Mouse (Mus musculus) small intestine, adult 2 months (tissue): ENCODE data around the gene Toe1. TPM values are rescaled to one million over a fixed set of nuclear protein-coding genes. Genes with fewer than 3 reads are reported as not detected.

Source experiments
- H3K27ac ChIP-seq: fragments of 200-500 bp; 2 replicates; pipeline ENCODE4 v1.5.1; 2012; ENCODE audit warnings: low read depth, low read length, control low read depth, inconsistent platforms; ENCODE audit not compliant: insufficient read depth
- H3K27me3 ChIP-seq: fragments of 200-500 bp; 2 replicates; pipeline ENCODE4 v1.6.1; 2012; ENCODE audit warnings: mild to moderate bottlenecking, moderate library complexity, low read length, inconsistent platforms; ENCODE audit not compliant: control insufficient read depth, insufficient read depth
- H3K36me3 ChIP-seq: fragments of 200-500 bp; 2 replicates; pipeline ENCODE4 v1.6.1; 2012; ENCODE audit warnings: mild to moderate bottlenecking, low read length, control low read depth, inconsistent platforms; ENCODE audit not compliant: control insufficient read depth, insufficient read depth
- H3K4me1 ChIP-seq: fragments of 200-500 bp; 2 replicates; pipeline ENCODE4 v1.6.1; 2012; ENCODE audit warnings: low read length, inconsistent platforms, mixed read lengths; ENCODE audit not compliant: control insufficient read depth, insufficient read depth, insufficient read length
- H3K4me3 ChIP-seq: fragments of 200-500 bp; 2 replicates; pipeline ENCODE4 v1.5.1; 2012; ENCODE audit warnings: low read depth, mild to moderate bottlenecking, control low read depth, inconsistent platforms, low read length, moderate library complexity
- CTCF ChIP-seq: fragments of 200-500 bp; IDR thresholded peaks from 2 replicates; pipeline ENCODE4 v1.5.1; 2012; ENCODE audit warnings: low read depth, mild to moderate bottlenecking, control low read depth, inconsistent platforms, low read length, moderate library complexity, mixed read lengths; ENCODE audit not compliant: insufficient replicate concordance, insufficient read length; ENCODE audit errors: extremely low read depth
- POLR2A ChIP-seq: fragments of 200-500 bp; IDR thresholded peaks from 2 replicates; pipeline ENCODE4 v1.6.1; 2012; ENCODE audit warnings: low read depth, mild to moderate bottlenecking, control low read depth, inconsistent platforms, low read length, moderate library complexity
- WGBS: fragments of 180-500 bp; shearing (Covaris S2); methylation state at CpG from one replicate; pipeline ENCODE4 v1.1.7; 2018; 5-methylcytosine and 5-hydroxymethylcytosine counted together
- polyA plus RNA-seq: library from polyadenylated mRNA; depleted of rRNA; stranded (reverse); fragments of >200 nt; gene quantifications from 2 replicates; pipeline ENCODE4 v1.2.3, GENCODE M21; 2012; rRNA removed

Gene Toe1
- polyA plus RNA-seq, 1 experiment = 11.6 TPM

DNA sequence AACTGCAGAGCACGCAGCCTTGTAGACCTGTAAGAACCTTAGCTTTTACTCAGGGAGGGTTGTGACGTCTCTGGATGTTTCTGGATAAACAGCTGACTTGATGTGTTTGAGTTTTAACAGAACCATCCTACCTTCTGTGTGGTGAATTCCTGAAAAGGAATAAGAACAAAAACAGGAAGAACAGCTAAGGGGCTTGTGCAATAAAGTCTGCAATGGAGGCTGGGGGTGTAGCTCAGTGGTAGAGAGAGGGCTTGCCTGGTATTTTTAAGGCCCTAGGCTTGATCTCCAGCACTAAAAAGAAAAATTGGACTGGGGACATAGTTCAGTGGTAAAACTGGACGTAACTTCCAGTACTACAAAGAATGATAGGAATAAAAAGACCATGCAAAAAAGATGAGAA is 30.4 kb downstream of the Toe1 start:
- Histone ChIP-seq H3K36me3 (peaks cover 7% of the 10 kb centered on the region; the same call in 1 of the 2 replicates), H3K27me3 (no peaks in the 10 kb centered on the region), H3K27ac (no peak overlapping the region), H3K4me3 (no peak overlapping the region), H3K4me1 (no peaks in the 10 kb centered on the region)
- WGBS = 95% methylated on average over 3 of the region's 3 CpGs
- TF ChIP-seq POLR2A = no peak
- TF ChIP-seq CTCF = no peak

DNA sequence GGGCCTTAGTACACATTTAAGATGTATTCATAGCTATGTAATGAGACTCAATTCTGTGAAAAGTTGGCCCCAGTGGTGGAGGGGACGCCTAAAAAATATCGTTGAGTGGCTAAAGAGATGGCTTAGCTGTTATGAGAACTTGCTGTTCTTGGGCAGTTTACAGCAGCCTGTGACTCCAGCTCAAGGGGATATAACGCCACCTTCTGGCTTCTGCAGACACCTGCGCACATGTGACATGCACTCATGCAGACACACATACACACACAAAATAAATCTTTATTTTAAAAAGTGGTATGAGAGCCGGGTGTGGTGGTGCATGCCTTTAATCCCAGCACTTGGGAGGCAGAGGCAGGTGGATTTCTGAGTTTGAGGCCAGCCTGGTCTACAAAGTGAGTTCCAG is 31.0 kb downstream of the Toe1 start:
- no peaks in the 10 kb centered on the region for H3K4me1 ChIP-seq
- no peaks in the 10 kb centered on the region for H3K27me3 ChIP-seq
- H3K4me3 ChIP-seq = no peak overlapping the region
- TF ChIP-seq POLR2A (no peak), CTCF (peak; percentile 9; the same call in 1 of the 2 replicates)
- WGBS = 91% methylated on average over 5 of the region's 5 CpGs
- H3K27ac ChIP-seq = no peak overlapping the region
- H3K36me3 ChIP-seq = peaks cover 10% of the 10 kb centered on the region; the same call in 1 of the 2 replicates

DNA sequence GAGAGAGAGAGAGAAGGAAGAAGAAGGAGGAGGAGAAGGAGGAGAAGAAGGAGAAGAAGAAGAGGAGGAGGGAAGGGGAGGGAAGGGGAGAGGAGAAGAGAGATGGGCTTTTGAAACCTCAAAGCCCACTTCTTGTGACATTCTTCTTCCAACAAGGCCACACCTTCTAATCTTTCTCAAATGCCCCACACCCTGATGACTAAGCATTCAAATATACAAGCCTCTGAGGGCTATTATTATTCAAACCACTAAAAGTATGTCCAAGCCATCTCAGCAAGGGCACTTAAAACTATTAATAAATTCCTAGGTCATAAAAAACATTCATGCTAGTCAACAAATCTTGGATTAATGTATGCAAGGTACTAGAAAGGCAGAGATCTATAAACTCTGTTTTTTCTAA is 38.4 kb downstream of the Toe1 start:
- Histone ChIP-seq H3K27ac (no peak overlapping the region), H3K36me3 (peaks cover 7% of the 10 kb centered on the region; the same call in 1 of the 2 replicates), H3K4me3 (no peak overlapping the region), H3K27me3 (no peaks in the 10 kb centered on the region), H3K4me1 (no peaks in the 10 kb centered on the region)
- TF ChIP-seq CTCF = no peak
- no peak for TF ChIP-seq POLR2A

DNA sequence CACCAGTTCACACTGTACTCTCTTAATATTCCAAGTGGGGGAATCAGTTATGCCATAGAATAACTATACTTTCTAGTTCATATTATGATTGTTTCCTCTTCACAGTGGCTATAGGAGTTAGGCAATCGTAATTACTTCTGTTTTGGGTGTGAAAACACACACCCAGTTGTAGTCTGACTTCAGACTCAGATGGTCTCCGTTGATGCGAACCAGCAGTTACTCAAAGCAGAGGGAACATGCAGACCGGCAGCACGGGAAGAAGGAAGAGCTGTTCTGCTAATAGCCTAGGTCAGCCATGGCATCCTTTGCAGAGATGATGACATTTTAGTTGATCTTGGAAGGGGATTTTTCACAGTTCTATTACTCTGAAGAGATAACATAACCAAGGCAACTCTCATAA is 38.9 kb downstream of the Toe1 start:
- 78% methylated on average over 5 of the region's 5 CpGs for WGBS
- 0 out of 2 replicates have a peak, but pooled peaks cover 2% of the 10 kb centered on the region for H3K4me1 ChIP-seq
- H3K27ac ChIP-seq = no peak overlapping the region
- no peak overlapping the region for H3K4me3 ChIP-seq
- H3K27me3 ChIP-seq = no peaks in the 10 kb centered on the region
- no peak for TF ChIP-seq CTCF
- TF ChIP-seq POLR2A = no peak
- H3K36me3 ChIP-seq = peaks cover 7% of the 10 kb centered on the region; the same call in 1 of the 2 replicates

DNA sequence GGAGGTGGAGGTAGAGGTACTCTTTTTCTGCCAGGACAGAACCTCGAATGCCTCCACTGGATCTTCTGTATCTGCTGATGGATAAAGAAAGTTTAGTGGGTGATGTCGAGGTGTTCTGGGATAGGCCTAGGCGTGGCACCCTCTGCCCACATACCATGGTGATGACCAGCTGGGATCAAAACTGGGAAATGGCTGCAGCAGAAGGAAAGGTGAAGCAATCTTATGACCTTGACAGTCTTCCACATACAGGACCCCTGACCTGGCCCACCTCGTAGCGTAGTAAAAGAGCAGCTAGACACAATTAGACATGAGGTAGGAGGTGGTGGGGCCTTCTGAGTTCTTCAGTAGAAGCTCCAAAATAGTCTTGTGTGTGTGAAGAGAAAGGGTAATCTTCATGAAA is 43.4 kb downstream of the Toe1 start:
- WGBS = 77% methylated on average over 5 of the region's 5 CpGs
- H3K27ac ChIP-seq = no peak overlapping the region; the same call in 1 of the 2 replicates
- no peak overlapping the region for H3K4me3 ChIP-seq
- H3K4me1 ChIP-seq = 0 out of 2 replicates have a peak, but pooled peaks cover 2% of the 10 kb centered on the region
- TF ChIP-seq CTCF (no peak), POLR2A (no peak)
- no peaks in the 10 kb centered on the region; the same call in none of the 2 replicates for H3K36me3 ChIP-seq
- H3K27me3 ChIP-seq = no peaks in the 10 kb centered on the region

DNA sequence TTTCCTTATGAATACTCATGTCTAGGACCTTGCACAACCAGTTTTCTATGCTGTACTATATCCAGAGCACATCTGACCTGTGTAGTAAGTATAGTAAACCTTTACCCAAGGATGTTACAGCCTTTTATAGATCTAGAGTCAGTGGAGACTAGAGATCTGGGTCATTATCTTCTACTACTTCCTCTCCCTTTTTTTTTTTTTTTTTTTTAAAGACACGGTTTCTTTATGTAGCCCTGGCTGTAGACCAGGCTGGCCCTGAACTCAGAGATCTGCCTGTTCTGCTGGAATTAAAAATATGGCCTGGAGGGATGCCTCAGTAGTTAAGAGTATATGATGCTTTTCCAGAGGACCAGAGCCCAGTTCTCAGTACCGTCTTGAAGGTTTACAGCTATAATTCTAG is 45.5 kb downstream of the Toe1 start:
- Histone ChIP-seq H3K27me3 (no peaks in the 10 kb centered on the region), H3K4me1 (0 out of 2 replicates have a peak, but pooled peaks cover 2% of the 10 kb centered on the region), H3K36me3 (no peaks in the 10 kb centered on the region; the same call in 1 of the 2 replicates), H3K27ac (no peak overlapping the region), H3K4me3 (no peak overlapping the region)
- WGBS = 76% methylated on average over 2 of the region's 2 CpGs
- TF ChIP-seq POLR2A = no peak
- TF ChIP-seq CTCF = no peak

DNA sequence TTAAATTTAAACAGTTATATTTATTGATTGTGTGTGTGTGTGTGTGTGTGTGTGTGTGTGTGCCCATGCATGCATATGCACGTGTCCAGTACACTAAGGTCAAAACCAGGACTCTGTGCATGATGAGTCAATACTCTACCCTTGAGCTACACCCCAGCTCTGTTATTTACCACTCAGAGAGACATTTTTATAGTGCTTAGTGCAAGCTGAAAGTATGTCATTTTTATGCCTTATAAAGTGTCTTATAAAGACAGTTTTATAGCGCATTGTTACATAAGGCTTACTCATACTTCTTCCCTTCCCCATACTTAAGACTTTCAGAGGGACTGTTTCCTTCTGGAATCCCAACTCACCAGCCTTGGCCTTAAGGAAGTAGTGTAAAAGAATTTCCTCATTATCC is 57.7 kb downstream of the Toe1 start:
- Histone ChIP-seq H3K27me3 (no peaks in the 10 kb centered on the region), H3K4me1 (peaks cover 3% of the 10 kb centered on the region; the same call in 1 of the 2 replicates), H3K4me3 (no peak overlapping the region), H3K36me3 (peaks cover 11% of the 10 kb centered on the region), H3K27ac (peak overlapping the region; percentile 44; the same call in 1 of the 2 replicates)
- 69% methylated on average over 2 of the region's 2 CpGs for WGBS
- TF ChIP-seq CTCF = no peak
- no peak for TF ChIP-seq POLR2A

Other genes with a start within 250 kb of the Toe1 start
- gene Gpbp1l1, start 250.0 kb downstream of the Toe1 start, polyA plus RNA-seq = 23.1 and 31.2 TPM in 2 replicates
- 4.1 and 4.3 TPM in 2 replicates for gene Ccdc17, start 211.0 kb downstream of the Toe1 start, polyA plus RNA-seq
- 0.62 and 0.96 TPM in 2 replicates for gene Nasp, start 179.7 kb downstream of the Toe1 start, polyA plus RNA-seq
- gene Akr1a1, start 156.0 kb downstream of the Toe1 start, polyA plus RNA-seq = 304 and 652 TPM in 2 replicates
- gene Prdx1, start 122.1 kb downstream of the Toe1 start, polyA plus RNA-seq = 40.5 and 74.0 TPM in 2 replicates
- 2.0 and 2.1 TPM in 2 replicates for gene Mmachc, start 99.2 kb downstream of the Toe1 start, polyA plus RNA-seq
- 5.0 and 8.9 TPM in 2 replicates for gene Ccdc163, start 99.1 kb downstream of the Toe1 start, polyA plus RNA-seq
- gene Tesk2, start 86.7 kb downstream of the Toe1 start, polyA plus RNA-seq = 5.5 and 25.6 TPM in 2 replicates
- 2.2 and 3.4 TPM in 2 replicates for gene Mutyh, start 83 bp upstream of the Toe1 start, polyA plus RNA-seq
- 4.3 and 7.3 TPM in 2 replicates for gene Hpdl, start 14.1 kb upstream of the Toe1 start, polyA plus RNA-seq
- gene Zswim5, start 69.7 kb upstream of the Toe1 start, polyA plus RNA-seq = 8.1 and 14.7 TPM in 2 replicates
- gene Urod, start 186.8 kb upstream of the Toe1 start, polyA plus RNA-seq = 19.8 and 35.5 TPM in 2 replicates
- gene Hectd3, start 187.7 kb upstream of the Toe1 start, polyA plus RNA-seq = 68.8 and 261 TPM in 2 replicates
- gene Eif2b3, start 211.8 kb upstream of the Toe1 start, polyA plus RNA-seq = 0.86 and 1.5 TPM in 2 replicates